Mouse (Mus musculus): ENCODE results near the gene Vwf. TPM values are rescaled to one million over a fixed set of nuclear protein-coding genes. Genes with fewer than 3 reads are reported as not detected.

Gene Vwf
- polyA plus RNA-seq, 1 experiment from 2014 or later: 21.5 TPM

GRCm38 (mm10) chr6:125590056-125590455, 43.5 kb downstream of the Vwf start:
- H3K4me3 ChIP-seq: no peak overlapping the region
- peaks cover 10% of the 10 kb centered on the region for H3K4me1 ChIP-seq
- H3K4me2 ChIP-seq: no peak overlapping the region
- H3K36me3 ChIP-seq: no peaks in the 10 kb centered on the region
- no peaks in the 10 kb centered on the region for H3K9me3 ChIP-seq (replicated peaks)
- ATAC-seq: no peak
- WGBS (ENCODE audit: insufficient replicate concordance): 74% methylated on average over 7 of the region's 7 CpGs
- no peak overlapping the region for H3K27ac ChIP-seq
- H3K27me3 ChIP-seq (replicated peaks): peaks cover 3% of the 10 kb centered on the region; the same call in 1 of the 2 replicates
- no peak overlapping the region for H3K9ac ChIP-seq

- Histone ChIP-seq H3K27ac (no peak overlapping the region), H3K27me3 (replicated peaks) (peaks cover 3% of the 10 kb centered on the region; the same call in 1 of the 2 replicates), H3K4me3 (no peak overlapping the region), H3K36me3 (no peaks in the 10 kb centered on the region), H3K4me1 (peaks cover 13% of the 10 kb centered on the region), H3K9ac (no peak overlapping the region), H3K9me3 (replicated peaks) (no peaks in the 10 kb centered on the region), H3K4me2 (no peak overlapping the region)
- 75% methylated on average over 8 of the region's 8 CpGs for WGBS (ENCODE audit: insufficient replicate concordance)
- ATAC-seq: no peak
Observed at GRCm38 (mm10) chr6:125590471-125590870, 43.9 kb downstream of the Vwf start.

GRCm38 (mm10) chr6:125591652-125592385, 45.2 kb downstream of the Vwf start:
- no peak overlapping the region for H3K27ac ChIP-seq
- H3K4me1 ChIP-seq: peaks cover 23% of the 10 kb centered on the region
- ATAC-seq: no peak
- H3K4me3 ChIP-seq: no peak overlapping the region
- no peak overlapping the region for H3K9ac ChIP-seq
- H3K4me2 ChIP-seq: no peak overlapping the region
- WGBS (ENCODE audit: insufficient replicate concordance): 63% methylated on average over 8 of the region's 8 CpGs
- peaks cover 3% of the 10 kb centered on the region; the same call in 1 of the 2 replicates for H3K27me3 ChIP-seq (replicated peaks)
- H3K9me3 ChIP-seq (replicated peaks): no peaks in the 10 kb centered on the region
- H3K36me3 ChIP-seq: no peaks in the 10 kb centered on the region

GRCm38 (mm10) chr6:125592536-125592935, 46.0 kb downstream of the Vwf start:
- H3K4me3 ChIP-seq: no peak overlapping the region
- no peak for ATAC-seq
- H3K4me2 ChIP-seq: no peak overlapping the region
- H3K9ac ChIP-seq: no peak overlapping the region
- no peaks in the 10 kb centered on the region for H3K9me3 ChIP-seq (replicated peaks)
- H3K4me1 ChIP-seq: peaks cover 30% of the 10 kb centered on the region
- H3K27me3 ChIP-seq (replicated peaks): peaks cover 3% of the 10 kb centered on the region; the same call in 1 of the 2 replicates
- H3K36me3 ChIP-seq: no peaks in the 10 kb centered on the region
- no peak overlapping the region for H3K27ac ChIP-seq
- WGBS (ENCODE audit: insufficient replicate concordance): 74% methylated on average over 6 of the region's 6 CpGs

GRCm38 (mm10) chr6:125594311-125594710, 47.7 kb downstream of the Vwf start:
- peaks cover 30% of the 10 kb centered on the region for H3K4me1 ChIP-seq
- H3K27ac ChIP-seq: no peak overlapping the region
- WGBS (ENCODE audit: insufficient replicate concordance): 80% methylated on average over 4 of the region's 4 CpGs
- H3K9me3 ChIP-seq (replicated peaks): no peaks in the 10 kb centered on the region
- no peak overlapping the region for H3K9ac ChIP-seq
- no peak overlapping the region for H3K4me3 ChIP-seq
- ATAC-seq: no peak
- H3K27me3 ChIP-seq (replicated peaks): peaks cover 3% of the 10 kb centered on the region; the same call in 1 of the 2 replicates
- no peaks in the 10 kb centered on the region for H3K36me3 ChIP-seq
- no peak overlapping the region for H3K4me2 ChIP-seq

- no peaks in the 10 kb centered on the region for H3K36me3 ChIP-seq
- no peak overlapping the region for H3K27ac ChIP-seq
- ATAC-seq: no peak
- H3K9ac ChIP-seq: no peak overlapping the region
- no peak overlapping the region for H3K4me3 ChIP-seq
- peaks cover 3% of the 10 kb centered on the region; the same call in 1 of the 2 replicates for H3K27me3 ChIP-seq (replicated peaks)
- WGBS (ENCODE audit: insufficient replicate concordance): 17% methylated on average over 4 of the region's 4 CpGs
- peaks cover 30% of the 10 kb centered on the region for H3K4me1 ChIP-seq
- no peaks in the 10 kb centered on the region for H3K9me3 ChIP-seq (replicated peaks)
- H3K4me2 ChIP-seq: no peak overlapping the region
Observed at GRCm38 (mm10) chr6:125594825-125595224, 48.3 kb downstream of the Vwf start.

GRCm38 (mm10) chr6:125596701-125597318, 50.2 kb downstream of the Vwf start:
- no peaks in the 10 kb centered on the region for H3K27me3 ChIP-seq (replicated peaks)
- H3K36me3 ChIP-seq: no peaks in the 10 kb centered on the region
- 59% methylated on average over 16 of the region's 16 CpGs for whole genome bisulfite sequencing (ENCODE audit: insufficient replicate concordance)
- ATAC-seq: no peak
- no peak overlapping the region for H3K27ac ChIP-seq
- H3K4me3 ChIP-seq: no peak overlapping the region
- no peaks in the 10 kb centered on the region for H3K9me3 ChIP-seq (replicated peaks)
- no peak overlapping the region for H3K4me2 ChIP-seq
- peaks cover 30% of the 10 kb centered on the region for H3K4me1 ChIP-seq
- no peak overlapping the region for H3K9ac ChIP-seq

- H3K27me3 ChIP-seq (replicated peaks): peaks cover 1% of the 10 kb centered on the region
- no peaks in the 10 kb centered on the region for H3K9me3 ChIP-seq (replicated peaks)
- ATAC-seq: no peak
- no peaks in the 10 kb centered on the region for H3K36me3 ChIP-seq
- no peak overlapping the region for H3K27ac ChIP-seq
- WGBS (ENCODE audit: insufficient replicate concordance): 83% methylated on average over 4 of the region's 4 CpGs
- no peak overlapping the region for H3K9ac ChIP-seq
- no peak overlapping the region for H3K4me3 ChIP-seq
- peaks cover 35% of the 10 kb centered on the region for H3K4me1 ChIP-seq
- H3K4me2 ChIP-seq: no peak overlapping the region
Observed at GRCm38 (mm10) chr6:125597716-125598115, 51.1 kb downstream of the Vwf start.

- H3K9me3 ChIP-seq (replicated peaks): no peaks in the 10 kb centered on the region
- no peak overlapping the region for H3K27ac ChIP-seq
- no peak overlapping the region for H3K4me2 ChIP-seq
- ATAC-seq: no peak
- 37% methylated on average over 9 of the region's 9 CpGs for WGBS (ENCODE audit: insufficient replicate concordance)
- no peak overlapping the region for H3K9ac ChIP-seq
- H3K27me3 ChIP-seq (replicated peaks): peaks cover 19% of the 10 kb centered on the region
- H3K4me1 ChIP-seq: peaks cover 38% of the 10 kb centered on the region
- no peak overlapping the region for H3K4me3 ChIP-seq
- H3K36me3 ChIP-seq: no peaks in the 10 kb centered on the region
Observed at GRCm38 (mm10) chr6:125600036-125600558, 53.5 kb downstream of the Vwf start.

GRCm38 (mm10) chr6:125600669-125601068, 54.1 kb downstream of the Vwf start:
- Histone ChIP-seq H3K9me3 (replicated peaks) (no peaks in the 10 kb centered on the region), H3K4me1 (peaks cover 32% of the 10 kb centered on the region), H3K27me3 (replicated peaks) (peaks cover 19% of the 10 kb centered on the region), H3K4me3 (no peak overlapping the region), H3K27ac (no peak overlapping the region), H3K9ac (no peak overlapping the region), H3K36me3 (no peaks in the 10 kb centered on the region), H3K4me2 (no peak overlapping the region)
- 69% methylated on average over 8 of the region's 8 CpGs for WGBS (ENCODE audit: insufficient replicate concordance)
- no peak for ATAC-seq

GRCm38 (mm10) chr6:125601190-125601589, 54.6 kb downstream of the Vwf start:
- WGBS (ENCODE audit: insufficient replicate concordance): 47% methylated on average over 4 of the region's 4 CpGs
- H3K4me2 ChIP-seq: no peak overlapping the region
- no peaks in the 10 kb centered on the region for H3K36me3 ChIP-seq
- H3K27ac ChIP-seq: no peak overlapping the region
- peaks cover 27% of the 10 kb centered on the region for H3K4me1 ChIP-seq
- no peak overlapping the region for H3K9ac ChIP-seq
- H3K9me3 ChIP-seq (replicated peaks): no peaks in the 10 kb centered on the region
- H3K27me3 ChIP-seq (replicated peaks): peaks cover 19% of the 10 kb centered on the region
- ATAC-seq: no peak
- no peak overlapping the region for H3K4me3 ChIP-seq

GRCm38 (mm10) chr6:125601748-125602147, 55.2 kb downstream of the Vwf start:
- WGBS (ENCODE audit: insufficient replicate concordance): 66% methylated on average over 5 of the region's 5 CpGs
- no peak for ATAC-seq
- H3K36me3 ChIP-seq: no peaks in the 10 kb centered on the region
- H3K27me3 ChIP-seq (replicated peaks): peaks cover 25% of the 10 kb centered on the region
- no peak overlapping the region for H3K4me3 ChIP-seq
- peaks cover 21% of the 10 kb centered on the region for H3K4me1 ChIP-seq
- H3K9ac ChIP-seq: no peak overlapping the region
- no peak overlapping the region for H3K4me2 ChIP-seq
- H3K9me3 ChIP-seq (replicated peaks): no peaks in the 10 kb centered on the region
- H3K27ac ChIP-seq: no peak overlapping the region

Measured in liver, embryonic 12.5 days (tissue).